Mouse (Mus musculus): Measurements from ENCODE around the gene Rwdd2b. TPM values are rescaled to one million over a fixed set of nuclear protein-coding genes. Genes with fewer than 3 reads are reported as not detected.
A peak's percentile ranks its signal among the peaks of the same experiment; 100 is the strongest.

Rwdd2b gene
- polyA plus RNA-seq, 1 experiment from 2014 or later, result 11.0 TPM

- Histone ChIP-seq H3K9me3 (ENCODE audit: control insufficient read depth, low read length) (peaks cover 10% of the 10 kb centered on the region), H3K36me3 (ENCODE audit: control insufficient read depth, insufficient read depth, low read length) (peaks cover 97% of the 10 kb centered on the region), H3K27me3 (ENCODE audit: control insufficient read depth, insufficient read depth, low read length) (no peaks in the 10 kb centered on the region), H3K4me2 (ENCODE audit: low read length) (no peak overlapping the region), H3K9ac (ENCODE audit: low read length) (no peak overlapping the region), H3K27ac (replicated peaks in 1 of 2; ENCODE audit: control insufficient read depth in 1 of 2, insufficient read depth in 1 of 2, low read depth in 2 of 2, low read length in 2 of 2) (no peak overlapping the region), H3K4me1 (ENCODE audit: control insufficient read depth in 2 of 2, insufficient read depth in 2 of 2, low read length in 2 of 2) (no peaks in the 10 kb centered on the region), H3K4me3 (ENCODE audit: control insufficient read depth in 1 of 2, insufficient read depth in 1 of 2, low read depth in 1 of 2, low read length in 2 of 2) (no peak overlapping the region)
- 94% methylated on average over 8 of the region's 8 CpGs for WGBS
- ATAC-seq (ENCODE audit: insufficient number of reproducible peaks, insufficient read depth, low FRiP score, low read depth), result no peak
Observed at GRCm38 (mm10) chr16:87420662-87421061, 19.7 kb downstream of the Rwdd2b start.

- 85% methylated on average over 3 of the region's 3 CpGs for WGBS
- Histone ChIP-seq H3K36me3 (ENCODE audit: control insufficient read depth, insufficient read depth, low read length) (peaks cover 94% of the 10 kb centered on the region), H3K27me3 (ENCODE audit: control insufficient read depth, insufficient read depth, low read length) (no peaks in the 10 kb centered on the region), H3K27ac (replicated peaks in 1 of 2; ENCODE audit: control insufficient read depth in 1 of 2, insufficient read depth in 1 of 2, low read depth in 2 of 2, low read length in 2 of 2) (no peak overlapping the region), H3K9me3 (ENCODE audit: control insufficient read depth, low read length) (no peaks in the 10 kb centered on the region), H3K4me3 (ENCODE audit: control insufficient read depth in 1 of 2, insufficient read depth in 1 of 2, low read depth in 1 of 2, low read length in 2 of 2) (no peak overlapping the region), H3K4me2 (ENCODE audit: low read length) (no peak overlapping the region), H3K9ac (ENCODE audit: low read length) (no peak overlapping the region), H3K4me1 (ENCODE audit: control insufficient read depth in 2 of 2, insufficient read depth in 2 of 2, low read length in 2 of 2) (no peaks in the 10 kb centered on the region)
- no peak for ATAC-seq (ENCODE audit: insufficient number of reproducible peaks, insufficient read depth, low FRiP score, low read depth)
Observed at GRCm38 (mm10) chr16:87405001-87405400, 35.4 kb downstream of the Rwdd2b start.

GRCm38 (mm10) chr16:87393813-87394548 lies 46.4 kb downstream of the Rwdd2b start:
- no peaks in the 10 kb centered on the region for H3K9me3 ChIP-seq (ENCODE audit: control insufficient read depth, low read length)
- H3K4me3 ChIP-seq (ENCODE audit: control insufficient read depth in 1 of 2, insufficient read depth in 1 of 2, low read depth in 1 of 2, low read length in 2 of 2), result no peak overlapping the region
- H3K4me2 ChIP-seq (ENCODE audit: low read length), result no peak overlapping the region
- no peak overlapping the region for H3K27ac ChIP-seq (replicated peaks in 1 of 2; ENCODE audit: control insufficient read depth in 1 of 2, insufficient read depth in 1 of 2, low read depth in 2 of 2, low read length in 2 of 2)
- 0 out of 2 replicates have a peak, but pooled peaks have one; percentile 56 for ATAC-seq (ENCODE audit: insufficient number of reproducible peaks, insufficient read depth, low FRiP score, low read depth)
- H3K4me1 ChIP-seq (ENCODE audit: control insufficient read depth in 2 of 2, insufficient read depth in 2 of 2, low read length in 2 of 2), result peaks cover 0 to 3% of the 10 kb centered on the region in 2 experiments; a peak in 1 of 4 replicates
- H3K27me3 ChIP-seq (ENCODE audit: control insufficient read depth, insufficient read depth, low read length), result no peaks in the 10 kb centered on the region
- WGBS, result 33% methylated on average over 16 of the region's 16 CpGs
- H3K9ac ChIP-seq (ENCODE audit: low read length), result no peak overlapping the region
- peaks cover 72% of the 10 kb centered on the region for H3K36me3 ChIP-seq (ENCODE audit: control insufficient read depth, insufficient read depth, low read length)

GRCm38 (mm10) chr16:87387444-87387977 lies 52.9 kb downstream of the Rwdd2b start:
- ATAC-seq (ENCODE audit: insufficient number of reproducible peaks, insufficient read depth, low FRiP score, low read depth), result no peak
- Histone ChIP-seq H3K27ac (replicated peaks in 1 of 2; ENCODE audit: control insufficient read depth in 1 of 2, insufficient read depth in 1 of 2, low read depth in 2 of 2, low read length in 2 of 2) (no peak overlapping the region), H3K4me1 (ENCODE audit: control insufficient read depth in 2 of 2, insufficient read depth in 2 of 2, low read length in 2 of 2) (peaks cover 0 to 7% of the 10 kb centered on the region in 2 experiments; a peak in 3 of 4 replicates), H3K9me3 (ENCODE audit: control insufficient read depth, low read length) (peaks cover 2% of the 10 kb centered on the region; the same call in 1 of the 2 replicates), H3K36me3 (ENCODE audit: control insufficient read depth, insufficient read depth, low read length) (peaks cover 59% of the 10 kb centered on the region), H3K4me2 (ENCODE audit: low read length) (no peak overlapping the region), H3K9ac (ENCODE audit: low read length) (no peak overlapping the region), H3K27me3 (ENCODE audit: control insufficient read depth, insufficient read depth, low read length) (no peaks in the 10 kb centered on the region), H3K4me3 (ENCODE audit: control insufficient read depth in 1 of 2, insufficient read depth in 1 of 2, low read depth in 1 of 2, low read length in 2 of 2) (no peak overlapping the region)
- WGBS, result 90% methylated on average over 3 of the region's 3 CpGs

- Histone ChIP-seq H3K27ac (replicated peaks in 1 of 2; ENCODE audit: control insufficient read depth in 1 of 2, insufficient read depth in 1 of 2, low read depth in 2 of 2, low read length in 2 of 2) (no peak overlapping the region), H3K9ac (ENCODE audit: low read length) (no peak overlapping the region), H3K36me3 (ENCODE audit: control insufficient read depth, insufficient read depth, low read length) (peaks cover 82% of the 10 kb centered on the region), H3K27me3 (ENCODE audit: control insufficient read depth, insufficient read depth, low read length) (no peaks in the 10 kb centered on the region), H3K4me3 (ENCODE audit: control insufficient read depth in 1 of 2, insufficient read depth in 1 of 2, low read depth in 1 of 2, low read length in 2 of 2) (no peak overlapping the region), H3K4me2 (ENCODE audit: low read length) (no peak overlapping the region), H3K4me1 (ENCODE audit: control insufficient read depth in 2 of 2, insufficient read depth in 2 of 2, low read length in 2 of 2) (peaks cover 0 to 7% of the 10 kb centered on the region in 2 experiments; a peak in 3 of 4 replicates), H3K9me3 (ENCODE audit: control insufficient read depth, low read length) (peaks cover 2% of the 10 kb centered on the region; the same call in 1 of the 2 replicates)
- 83% methylated on average over 2 of the region's 2 CpGs for WGBS
- ATAC-seq (ENCODE audit: insufficient number of reproducible peaks, insufficient read depth, low FRiP score, low read depth), result no peak
Observed at GRCm38 (mm10) chr16:87384366-87384765, 56.0 kb downstream of the Rwdd2b start.

Other genes starting within 250 kb of the Rwdd2b start
- 31.2 and 31.5 TPM in 2 replicates for gene N6amt1, start 86.4 kb downstream of the Rwdd2b start, polyA plus RNA-seq (2014; fragmentation: Nextera tagmentation; extraction: Ambion mirVana)
- 22.1 and 24.6 TPM in 2 replicates for gene Ltn1, start 8.0 kb downstream of the Rwdd2b start, polyA plus RNA-seq (2014; fragmentation: Nextera tagmentation; extraction: Ambion mirVana)
- gene Usp16, start 14.1 kb upstream of the Rwdd2b start, polyA plus RNA-seq (2014; fragmentation: Nextera tagmentation; extraction: Ambion mirVana), result 39.1 and 45.9 TPM in 2 replicates
- gene Cct8, start 55.3 kb upstream of the Rwdd2b start, polyA plus RNA-seq (2014; fragmentation: Nextera tagmentation; extraction: Ambion mirVana), result 308 and 311 TPM in 2 replicates
- 0.59 and 0.70 TPM in 2 replicates for gene Map3k7cl, start 112.8 kb upstream of the Rwdd2b start, polyA plus RNA-seq (2014; fragmentation: Nextera tagmentation; extraction: Ambion mirVana)